Mouse (Mus musculus) heart, adult 11 months (tissue): ENCODE measurements around the gene Tmem104.

Experiments
- DNase-seq: peaks from one replicate; pipeline ENCODE4 v3.0.0; 2022

The Tmem104 gene

DNA sequence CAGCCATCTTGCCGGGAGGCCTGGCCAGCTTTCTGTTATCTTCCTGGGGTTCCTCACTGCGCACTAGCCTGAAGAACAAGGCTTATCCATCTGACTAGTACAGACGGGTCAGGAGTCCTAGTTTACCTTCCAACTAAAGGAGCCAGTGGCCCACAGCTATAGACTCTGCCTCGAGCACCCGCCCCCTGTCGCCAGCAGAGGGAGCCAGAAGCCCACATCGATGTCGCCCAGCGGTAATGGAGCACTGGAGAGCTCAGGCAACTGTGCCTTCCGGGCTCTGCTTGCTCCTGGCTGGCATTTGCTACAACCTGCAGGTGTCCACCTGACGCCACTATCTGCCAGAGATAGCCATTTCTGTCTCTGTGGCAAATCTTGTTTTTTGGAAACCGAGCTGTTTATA is 15.0 kb downstream of the Tmem104 start:
- DNase-seq = peak; percentile 94

DNA sequence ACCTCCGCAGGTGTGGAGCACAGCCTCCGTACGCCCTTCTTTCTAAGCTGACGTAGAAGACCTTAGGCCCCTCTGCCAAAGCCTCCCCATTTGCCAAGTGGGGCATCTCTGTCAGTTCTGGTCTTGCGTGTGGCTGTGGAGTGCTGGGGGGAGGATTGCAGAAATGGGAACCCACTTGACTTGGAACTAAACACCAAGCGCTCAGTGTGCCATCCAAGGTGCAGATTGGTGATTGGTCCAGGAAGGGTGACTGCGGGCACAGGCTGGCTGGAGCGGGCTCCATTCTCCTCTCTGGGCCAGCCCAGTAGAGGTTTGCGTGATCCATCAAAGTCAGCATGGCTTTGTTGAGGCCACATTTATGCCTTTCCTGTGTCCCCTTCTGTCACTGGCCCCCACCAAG is 15.5 kb downstream of the Tmem104 start:
- peak; percentile 90 for DNase-seq

DNA sequence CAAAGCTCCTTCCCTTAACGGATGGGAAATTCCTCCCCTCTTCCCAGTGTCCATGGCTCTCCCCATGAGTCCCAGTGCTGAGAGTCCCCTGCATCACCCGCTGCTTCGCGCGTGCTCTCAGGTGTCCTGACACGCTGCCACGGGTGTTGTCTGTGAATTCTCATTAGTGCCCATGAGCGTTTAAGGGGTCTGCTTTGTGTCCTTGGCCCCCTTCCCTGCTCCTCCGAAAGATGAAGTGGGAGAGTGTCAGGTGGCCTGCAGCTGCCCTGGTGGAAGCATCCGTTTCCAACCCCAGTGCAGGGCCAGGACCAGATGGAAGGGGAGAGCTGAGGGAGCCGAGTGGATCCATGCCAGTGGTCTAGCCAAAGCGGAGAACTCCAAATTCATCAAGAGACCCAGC is 20.8 kb downstream of the Tmem104 start:
- DNase-seq = peak; percentile 89

DNA sequence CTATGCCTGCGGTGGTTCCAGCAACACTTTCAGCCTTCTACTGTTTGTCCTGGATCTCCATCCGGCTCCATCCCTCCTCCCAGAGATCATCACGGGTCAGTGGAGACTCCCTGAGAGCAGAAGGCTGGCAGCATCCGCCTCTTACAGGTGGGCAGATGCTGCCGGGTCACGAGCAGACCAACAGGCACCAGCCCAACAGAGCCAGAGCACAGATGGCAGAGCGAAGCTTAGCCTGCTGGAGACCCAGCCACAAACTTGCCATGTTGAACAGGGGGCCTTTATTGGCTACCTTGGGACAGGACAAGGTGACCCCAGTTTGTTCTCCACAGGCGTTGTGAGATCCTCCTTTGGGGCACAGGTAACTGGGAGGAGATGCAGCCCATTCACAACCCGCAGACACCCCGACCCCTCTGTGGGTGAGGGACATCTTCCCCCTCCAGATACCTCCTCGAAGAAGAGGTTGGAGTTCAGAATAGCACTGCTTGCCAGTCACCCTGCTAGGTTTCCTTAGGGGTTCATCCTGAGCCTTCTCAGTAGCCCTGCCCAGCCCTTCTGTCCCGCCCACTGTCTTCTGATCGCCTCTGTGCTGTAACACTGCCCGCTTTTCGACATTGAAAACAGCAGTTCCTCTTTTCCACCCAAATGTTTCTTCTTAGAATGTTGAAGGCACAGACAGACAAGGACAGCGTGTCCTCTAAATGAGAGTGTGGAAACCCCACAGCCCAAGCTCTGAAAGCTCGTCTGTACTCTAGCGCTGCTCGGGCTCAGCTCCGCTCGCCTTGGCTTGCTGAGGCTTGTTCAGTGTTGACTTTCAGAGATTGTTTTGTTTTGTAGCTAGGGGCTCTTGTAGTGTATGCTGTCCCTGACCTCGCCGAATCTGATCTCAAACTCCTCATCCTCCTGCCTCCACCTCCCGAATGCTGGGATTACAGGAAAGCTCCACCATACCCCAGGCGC is 21.8 kb downstream of the Tmem104 start:
- DNase-seq = peak; percentile 87

DNA sequence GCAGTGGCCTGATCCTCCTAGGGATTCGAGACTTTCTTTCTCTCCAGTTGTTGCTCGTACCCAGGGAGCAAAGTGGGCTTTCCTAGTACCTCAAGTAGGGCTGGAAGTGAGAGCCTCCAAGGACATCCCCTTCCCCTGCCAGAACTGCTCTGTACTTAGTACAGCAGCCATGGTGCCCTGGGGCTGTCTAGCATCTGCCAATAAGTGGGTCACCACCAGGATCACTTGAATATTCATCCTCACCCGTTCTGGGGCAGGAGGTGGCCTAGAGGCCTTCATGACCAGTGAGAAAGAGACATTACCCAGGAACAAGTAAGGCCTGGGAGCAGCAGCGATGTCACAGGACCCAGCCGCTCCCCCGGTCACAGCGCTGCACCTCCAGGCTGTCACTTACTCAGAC is 22.7 kb downstream of the Tmem104 start:
- peak; percentile 87 for DNase-seq

DNA sequence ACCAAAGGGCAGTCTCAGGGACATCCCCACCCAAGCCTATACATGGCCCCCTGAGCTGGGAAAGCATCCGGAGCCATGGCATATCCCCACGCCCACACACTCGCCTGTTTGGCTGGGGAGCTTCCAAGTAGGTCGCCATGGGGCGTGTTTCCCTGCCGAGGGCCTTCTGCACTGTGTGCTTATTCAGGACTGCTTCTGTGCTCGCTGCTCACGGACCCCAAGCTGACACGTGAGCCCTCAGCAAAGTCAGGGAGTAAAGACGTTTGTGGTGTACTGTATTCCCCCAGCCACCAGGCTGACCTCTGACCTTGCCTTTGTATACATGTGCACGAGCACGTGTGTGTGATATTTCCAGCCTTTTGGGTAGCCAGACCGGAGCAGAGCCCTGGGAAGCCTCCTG is 24.8 kb downstream of the Tmem104 start:
- DNase-seq = peak; percentile 95

DNA sequence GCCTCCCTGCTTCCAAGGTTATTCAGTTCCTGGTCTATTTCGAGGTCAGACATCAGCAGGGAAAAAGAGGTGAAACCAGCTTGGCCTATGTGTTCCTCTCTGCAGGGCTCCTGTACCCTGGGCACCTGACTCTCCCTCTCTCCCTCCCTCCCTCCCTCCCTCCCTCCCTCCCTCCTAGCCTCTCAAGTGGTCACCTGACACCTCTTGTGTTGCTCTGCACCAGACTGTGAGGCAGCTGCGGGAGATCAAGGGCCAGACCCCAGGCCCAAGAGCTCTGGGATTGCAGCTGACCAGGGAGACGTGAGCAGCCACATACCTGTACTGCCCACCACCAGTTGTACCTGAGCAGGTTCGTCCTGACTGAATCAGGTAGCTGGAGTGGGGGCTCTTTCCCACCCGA is 27.8 kb downstream of the Tmem104 start:
- DNase-seq = peak; percentile 91

DNA sequence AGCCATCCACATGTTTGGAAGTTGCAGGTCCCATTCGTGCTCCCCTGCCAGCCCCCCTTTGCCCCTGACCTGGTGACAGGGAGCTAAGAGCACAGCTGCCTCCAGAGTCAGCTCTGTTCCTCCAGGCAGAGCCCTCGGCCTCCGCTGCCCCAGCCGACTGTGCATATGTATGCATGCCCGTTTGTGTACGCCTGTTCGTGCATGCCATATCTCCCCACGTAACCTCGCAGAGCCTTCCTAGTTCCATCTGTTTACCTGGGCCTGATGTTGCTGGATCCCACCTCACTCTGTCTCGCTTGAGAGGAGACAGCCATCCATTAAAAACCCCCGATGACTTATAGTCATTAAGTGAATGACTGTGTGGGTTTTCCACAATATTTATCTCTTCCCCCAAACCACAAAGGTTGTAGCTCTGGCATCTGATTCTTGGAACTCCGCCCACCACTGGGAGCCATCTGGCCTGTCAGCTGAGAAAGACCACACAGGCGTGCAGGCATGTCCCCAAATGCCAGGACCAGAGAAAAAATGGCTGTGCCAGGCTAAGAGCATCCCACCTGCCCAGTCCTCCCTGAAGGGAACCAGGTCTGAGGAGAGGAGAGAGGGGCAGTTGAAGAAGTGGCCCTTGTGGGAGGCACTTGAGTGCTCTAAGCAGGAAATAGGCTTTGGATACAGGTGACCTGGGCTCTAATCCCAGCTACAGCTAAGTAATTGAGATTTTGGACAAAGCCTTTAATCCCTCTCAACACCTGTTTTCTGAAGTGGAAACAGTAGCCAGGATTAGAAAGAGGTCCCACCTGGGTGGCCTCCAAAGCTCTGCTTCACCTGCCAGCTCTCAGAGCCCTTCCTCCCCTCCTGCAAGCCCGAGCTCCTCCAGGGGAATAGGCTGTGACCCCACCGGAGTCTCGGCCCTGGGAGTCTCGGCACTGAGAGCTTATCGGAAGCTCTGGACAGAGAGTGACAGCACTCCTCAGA is 30.4 kb downstream of the Tmem104 start:
- DNase-seq = no peak

DNA sequence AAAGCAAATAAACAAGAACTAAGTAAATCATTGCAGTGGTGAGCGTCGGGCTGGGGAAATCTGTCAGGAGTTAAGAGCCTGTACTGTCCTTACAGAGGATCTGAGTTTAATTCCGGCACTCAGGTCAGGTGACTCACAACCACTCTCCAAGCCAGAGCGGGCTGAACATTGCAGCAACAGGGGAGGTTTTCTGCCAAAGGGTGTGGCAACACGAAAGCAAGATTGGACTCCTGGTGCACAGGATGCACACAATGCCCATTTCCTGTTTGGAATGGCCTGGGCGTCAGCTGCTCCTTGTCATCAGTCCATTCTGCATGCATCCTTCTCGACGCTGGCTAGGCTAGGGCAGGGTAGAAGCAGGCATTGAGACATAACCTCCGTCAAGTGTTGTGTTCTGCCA is 32.0 kb downstream of the Tmem104 start:
- DNase-seq = peak; percentile 97

DNA sequence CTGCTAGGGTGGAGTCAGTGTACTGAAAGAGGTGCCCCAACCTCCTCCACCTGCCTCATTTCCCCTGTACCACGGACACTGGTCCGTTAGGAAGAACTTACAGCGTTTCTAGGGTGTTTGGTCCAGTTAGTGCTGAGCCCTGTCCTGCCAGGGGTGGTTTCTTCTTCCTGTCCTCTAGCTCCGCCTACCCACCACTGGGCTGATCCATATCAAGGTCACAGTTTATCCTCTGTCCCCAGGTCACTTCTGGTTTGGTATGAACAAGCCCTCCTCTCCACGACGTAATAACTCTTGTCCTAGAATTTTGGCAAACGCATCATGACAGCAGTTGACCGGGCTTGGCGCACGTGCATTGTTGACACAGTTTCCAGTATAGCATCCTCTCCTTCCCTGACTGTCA is 32.4 kb downstream of the Tmem104 start:
- DNase-seq = no peak

DNA sequence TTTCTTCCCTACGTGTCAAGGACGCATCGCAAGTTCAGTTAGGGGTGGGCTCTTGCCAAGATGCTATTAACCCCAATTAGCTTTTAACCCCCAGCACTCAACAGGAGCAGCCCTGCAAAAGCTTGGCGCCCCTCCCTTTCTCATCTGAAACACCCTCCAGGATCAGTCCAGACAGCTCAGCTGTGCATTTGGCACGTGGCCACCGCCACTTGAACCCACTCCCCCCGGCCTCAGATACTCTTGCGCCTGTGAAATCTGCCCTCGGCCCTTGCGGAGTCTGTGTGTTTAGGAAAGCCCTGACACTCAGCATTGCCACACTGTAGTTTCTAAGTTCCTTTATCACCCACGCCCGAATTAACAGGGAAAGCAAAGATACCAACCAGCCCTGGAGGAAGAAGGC is 34.8 kb downstream of the Tmem104 start:
- DNase-seq = no peak

DNA sequence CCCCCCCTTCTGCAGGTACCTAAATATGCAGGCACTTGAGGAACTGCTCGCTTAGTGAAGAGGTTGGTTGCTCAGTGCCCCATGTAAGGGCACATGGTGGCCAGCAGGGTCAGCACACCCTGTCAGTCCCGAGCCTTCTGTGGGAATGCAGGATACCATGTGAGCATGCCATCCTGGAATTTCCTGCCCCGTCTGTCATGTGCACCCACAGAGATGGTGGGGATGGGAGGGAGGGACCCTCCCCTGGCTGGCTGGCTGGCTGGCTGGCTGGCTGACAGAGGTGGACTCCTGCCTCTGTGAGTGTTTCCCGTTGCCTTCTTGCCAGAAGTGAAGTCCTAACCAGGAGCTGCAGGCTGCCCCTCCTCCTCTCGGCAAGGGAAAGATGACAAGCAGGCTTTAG is 35.3 kb downstream of the Tmem104 start:
- no peak for DNase-seq

DNA sequence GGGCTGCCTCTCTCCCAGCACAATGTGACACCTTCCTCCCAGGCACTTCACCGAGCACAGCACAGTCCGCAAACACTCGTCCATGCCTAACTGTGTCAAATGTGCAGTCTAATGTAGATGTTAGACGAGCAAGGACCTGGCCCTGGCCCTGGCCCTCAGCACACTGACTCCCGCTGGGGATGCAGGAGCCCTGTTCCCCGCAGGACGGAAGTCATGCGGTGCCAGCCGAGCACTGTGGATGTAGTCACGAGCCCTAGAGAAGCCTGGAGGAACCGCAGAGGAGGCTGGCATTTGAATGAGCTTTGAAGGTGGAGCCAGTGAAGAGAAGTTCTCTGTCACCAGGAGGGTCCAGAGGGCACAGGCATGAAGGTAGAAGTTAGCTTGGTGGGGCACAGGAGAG is 36.2 kb downstream of the Tmem104 start:
- no peak for DNase-seq

DNA sequence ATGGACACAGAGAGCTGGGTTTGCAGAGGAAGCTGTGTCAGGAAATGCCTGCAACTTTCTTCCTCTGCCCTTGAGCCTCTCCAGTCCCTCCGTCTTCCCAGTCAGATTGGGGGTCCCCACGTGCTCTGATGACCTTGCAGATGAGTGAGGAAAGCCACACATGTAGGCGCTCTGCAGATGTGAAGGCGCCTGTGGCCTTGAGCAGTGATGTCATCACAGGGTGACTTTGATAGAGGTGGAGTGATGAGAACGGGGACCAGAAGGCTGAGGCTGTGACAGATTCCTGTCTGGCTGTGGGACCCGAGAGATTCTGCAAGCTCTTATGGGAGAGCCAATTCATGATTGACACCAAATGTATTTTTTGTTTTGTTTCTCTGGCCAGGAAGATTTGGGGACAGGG is 36.6 kb downstream of the Tmem104 start:
- no peak for DNase-seq

DNA sequence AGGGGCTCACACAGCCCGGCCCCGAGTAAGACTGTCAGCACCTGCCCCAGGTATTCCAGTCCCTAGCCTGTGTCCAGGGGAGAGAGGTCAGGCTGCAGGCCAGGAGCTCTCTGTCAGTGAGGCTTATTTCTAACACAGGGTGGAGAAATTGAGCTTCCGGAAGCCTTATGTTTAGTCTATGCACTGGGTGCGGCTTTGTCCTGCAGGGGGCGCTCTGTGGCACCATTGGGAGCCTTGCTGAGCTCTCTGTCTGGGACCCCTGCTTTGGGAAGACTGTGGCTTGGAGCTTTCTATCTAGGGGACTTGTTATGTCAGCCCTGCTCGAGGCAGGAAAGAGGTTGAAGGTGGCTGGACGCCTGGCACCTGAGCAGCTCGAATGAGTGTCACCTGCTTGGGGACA is 37.6 kb downstream of the Tmem104 start:
- no peak for DNase-seq

DNA sequence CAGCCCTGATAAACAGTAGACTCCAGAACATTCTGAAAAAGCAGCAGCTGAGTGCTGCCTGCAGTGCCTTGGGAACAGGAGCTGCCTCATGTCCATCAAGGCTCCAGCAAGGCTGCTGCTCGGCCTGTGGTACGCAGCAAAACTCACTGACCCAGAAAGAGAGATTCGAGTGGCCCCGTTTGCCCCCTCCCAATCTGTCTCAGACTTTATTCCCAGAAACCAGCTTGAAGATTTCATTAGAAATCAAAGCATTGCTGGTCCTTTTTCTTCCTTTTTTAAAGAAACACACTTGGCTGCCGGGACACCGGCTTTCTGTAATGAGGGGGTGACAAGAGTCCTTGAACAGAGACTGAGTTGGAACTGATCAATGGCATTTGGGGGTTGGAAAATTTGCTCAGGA is 38.0 kb downstream of the Tmem104 start:
- DNase-seq = no peak

DNA sequence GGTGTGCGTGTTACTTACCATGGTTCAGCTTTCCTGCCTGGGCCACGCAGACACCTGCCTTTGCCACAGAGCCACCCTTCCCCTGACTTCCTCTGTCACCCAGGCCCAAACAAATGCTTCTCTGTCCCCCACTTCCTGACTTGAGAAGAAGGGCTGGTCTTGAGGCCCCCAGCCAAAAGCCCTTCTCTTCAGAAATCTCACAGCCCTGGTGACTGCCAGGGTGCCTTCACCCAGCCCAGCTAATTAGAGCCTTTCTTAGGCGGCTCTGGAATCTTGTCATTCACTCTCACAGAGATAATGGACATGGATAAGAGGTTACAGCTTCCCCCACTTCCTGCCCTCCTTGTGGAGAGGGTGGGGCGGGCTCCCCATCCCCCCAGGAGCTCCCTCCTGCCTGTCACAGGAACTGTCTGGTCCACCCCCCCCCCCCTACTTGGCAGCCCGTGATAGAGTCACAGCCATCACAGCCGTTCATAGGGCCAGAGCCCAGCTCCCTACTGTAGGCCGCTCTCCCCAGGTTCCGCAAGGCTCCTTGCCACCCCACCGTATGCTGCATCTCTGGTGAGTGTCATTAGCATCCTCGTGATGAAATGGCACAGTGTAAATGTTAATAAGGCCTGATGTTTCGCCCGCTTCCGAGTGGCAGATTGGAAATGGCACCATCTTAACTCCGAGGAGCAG is 39.7 kb downstream of the Tmem104 start:
- DNase-seq = peak; percentile 92

DNA sequence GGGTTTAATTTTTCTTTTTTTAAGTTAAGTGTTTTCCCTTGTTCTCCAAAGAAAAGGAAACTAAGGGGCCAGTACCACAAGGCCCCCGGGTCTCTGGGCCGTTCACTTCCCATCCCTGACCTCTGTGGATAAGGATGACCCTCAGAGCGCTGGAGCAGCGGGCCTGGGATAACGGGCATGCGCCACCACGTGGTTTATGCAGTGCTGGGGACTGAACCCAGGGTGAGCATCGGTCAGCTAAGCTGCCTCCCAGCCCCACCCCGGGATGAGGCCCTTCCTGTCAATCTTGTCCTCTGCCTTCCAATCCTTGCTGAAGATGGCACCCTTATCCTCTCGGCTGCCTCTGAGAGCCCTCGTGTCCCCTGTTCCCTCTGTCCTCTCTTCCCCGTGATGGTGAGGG is 40.4 kb downstream of the Tmem104 start:
- DNase-seq = no peak

DNA sequence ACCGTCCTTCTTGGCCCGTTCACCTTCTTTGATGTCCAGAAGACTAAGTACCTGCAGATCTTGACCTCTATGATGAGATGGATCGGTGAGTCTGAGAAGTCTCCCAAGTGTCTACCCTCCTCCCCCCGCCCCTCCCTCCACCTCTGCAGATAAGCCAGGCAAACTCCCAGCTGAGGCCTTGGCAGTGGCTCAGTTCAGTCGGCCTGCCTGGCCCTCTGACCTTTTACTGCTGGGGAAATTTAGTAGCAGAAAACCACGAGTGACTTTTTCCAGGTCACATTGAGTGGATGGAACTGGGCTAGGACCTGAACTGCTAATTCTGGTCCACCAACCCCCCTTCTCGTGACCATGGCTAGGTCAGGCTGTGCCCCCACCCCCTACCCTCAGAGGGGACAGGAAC is 41.1 kb downstream of the Tmem104 start:
- no peak for DNase-seq

DNA sequence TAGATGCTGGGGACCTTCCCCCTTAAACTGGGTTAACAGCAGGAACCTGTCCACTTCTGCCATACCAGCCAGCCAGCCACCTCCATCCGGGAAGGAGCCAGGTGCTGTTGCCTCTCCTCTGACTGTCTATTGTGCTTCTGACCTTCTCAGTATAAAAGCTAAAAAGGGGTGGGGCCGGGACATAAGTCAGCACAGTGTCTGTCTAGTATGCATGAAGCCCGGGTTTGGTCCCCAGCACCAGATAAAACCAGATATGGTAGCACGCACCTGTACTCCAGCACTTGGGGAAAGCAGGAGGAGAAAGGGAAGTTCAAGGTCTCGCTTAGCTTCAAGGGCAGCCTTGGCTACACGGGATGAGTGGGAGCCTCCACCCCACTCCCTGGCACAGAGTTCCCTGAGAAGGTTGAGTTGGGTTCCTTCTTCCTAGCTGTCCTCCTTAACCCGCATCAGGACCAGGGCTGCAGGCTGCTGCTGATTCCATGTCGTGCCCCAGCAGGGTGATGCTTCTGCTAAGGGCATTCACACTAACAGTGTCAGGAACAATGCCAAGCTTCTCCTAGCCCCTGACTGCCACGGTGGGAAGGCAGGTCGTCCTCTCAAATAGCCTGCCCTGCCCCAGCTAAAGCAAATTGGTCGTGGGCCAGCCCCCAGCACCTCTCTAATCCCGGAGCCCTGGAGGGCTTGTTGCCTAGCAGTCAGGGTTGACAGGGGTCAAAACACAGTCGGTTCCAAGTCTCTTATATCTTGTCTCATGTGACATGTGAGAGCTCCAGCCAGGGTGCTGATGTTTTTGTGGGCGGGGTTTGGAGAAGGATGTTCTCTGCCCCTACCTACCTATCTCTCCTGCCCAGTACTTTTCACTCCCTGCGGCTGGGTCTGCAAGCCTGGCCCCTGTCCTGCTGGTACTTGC is 42.0 kb downstream of the Tmem104 start:
- peak; percentile 97 for DNase-seq

DNA sequence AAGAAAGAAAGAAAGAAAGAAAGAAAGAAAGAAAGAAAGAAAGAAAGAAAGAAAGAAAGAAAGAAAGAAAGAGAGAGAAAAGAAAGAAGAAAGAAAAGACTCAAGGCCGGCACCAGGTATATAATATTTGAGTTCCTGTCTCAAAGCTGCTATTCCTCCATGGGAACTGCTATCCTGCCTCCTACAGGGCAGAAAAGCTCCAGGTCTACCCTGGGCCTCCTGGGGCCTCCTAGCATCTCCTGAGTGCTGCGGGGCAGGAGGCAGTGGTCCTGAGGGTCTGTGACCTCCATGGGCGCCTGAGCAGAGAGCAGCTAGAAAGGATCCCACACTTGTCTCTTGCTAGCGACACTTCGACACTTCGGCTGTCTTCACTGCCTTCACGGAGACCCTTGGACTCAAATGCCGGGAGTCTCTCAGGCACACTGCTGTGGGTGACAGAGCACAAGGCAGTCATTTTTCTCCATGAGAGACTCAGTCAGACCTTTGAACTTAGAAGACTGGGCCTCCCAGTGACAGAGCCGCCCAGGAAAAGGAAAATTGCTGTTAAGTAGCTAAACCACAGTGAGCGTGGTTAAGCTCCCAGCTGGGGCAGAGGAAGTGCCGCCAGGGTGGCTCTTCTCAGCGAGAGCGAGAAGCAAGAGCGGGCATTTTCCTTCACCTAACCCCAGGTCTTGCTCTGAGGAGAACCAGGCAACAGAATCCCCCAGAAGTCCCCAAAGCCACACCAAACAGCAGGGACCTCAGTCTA is 44.1 kb downstream of the Tmem104 start:
- DNase-seq = no peak
